Mouse (Mus musculus) G1E (cell line): ENCODE results near the gene Vash1. TPM values are rescaled to one million over a fixed set of nuclear protein-coding genes. Genes with fewer than 3 reads are reported as not detected.

Experiments
- ATAC-seq: 2 replicates; pipeline ENCODE4 v1.8.0; 2016; ENCODE audit warnings: mild to moderate bottlenecking; ENCODE audit not compliant: insufficient number of reproducible peaks, poor library complexity, low FRiP score, severe bottlenecking; ENCODE audit errors: extremely low read depth
- DNase-seq: peaks from one replicate; pipeline ENCODE4 v3.0.0; 2012; ENCODE audit warnings: low spot score
- H3K27me3 ChIP-seq: 2 replicates; pipeline ENCODE4 v1.6.1; 2012; ENCODE audit warnings: mild to moderate bottlenecking, low read length, inconsistent platforms; ENCODE audit not compliant: insufficient read depth
- H3K36me3 ChIP-seq: replicated peaks from 2 replicates; pipeline ENCODE3; 2012; ENCODE audit warnings: mild to moderate bottlenecking, inconsistent platforms
- H3K4me1 ChIP-seq: 2 replicates; pipeline ENCODE4 v1.6.1; 2012; ENCODE audit warnings: low read depth, low read length, inconsistent platforms, mixed read lengths; ENCODE audit not compliant: insufficient read depth
- H3K4me3 ChIP-seq: 2 replicates; pipeline ENCODE4 v1.5.1; 2012; ENCODE audit warnings: low read depth, mild to moderate bottlenecking, inconsistent platforms, low read length, moderate library complexity, mixed read lengths
- H3K9me3 ChIP-seq: replicated peaks from 2 replicates; pipeline ENCODE4 v1.6.1; 2012; ENCODE audit warnings: inconsistent platforms
- GATA1 ChIP-seq: IDR thresholded peaks from 2 replicates; pipeline ENCODE4 v1.6.1; 2012; ENCODE audit warnings: borderline replicate concordance, low read length, inconsistent platforms, mixed read lengths
- GATA2 ChIP-seq: IDR thresholded peaks from 2 replicates; pipeline ENCODE4 v1.6.1; 2012; ENCODE audit warnings: low read depth, low read length, inconsistent platforms, borderline replicate concordance
- polyA plus RNA-seq: library from polyadenylated mRNA; stranded (reverse); fragments of >175 nt; gene quantifications from 2 replicates; pipeline ENCODE4 v1.2.3, GENCODE M21; 2012
- total RNA-seq, 2 experiments: library from RNA; stranded (forward) in 1 of 2; stranded (reverse) in 1 of 2; fragments of 200-1000 nt in 1 of 2; fragments of >200 nt in 1 of 2; fragmentation: Nextera tagmentation in 1 of 2; gene quantifications; 2 replicates each; pipeline ENCODE4 v1.2.3; 2014 to 2017

Gene Vash1
- total and polyA plus RNA-seq, 3 experiments: not detected

DNA sequence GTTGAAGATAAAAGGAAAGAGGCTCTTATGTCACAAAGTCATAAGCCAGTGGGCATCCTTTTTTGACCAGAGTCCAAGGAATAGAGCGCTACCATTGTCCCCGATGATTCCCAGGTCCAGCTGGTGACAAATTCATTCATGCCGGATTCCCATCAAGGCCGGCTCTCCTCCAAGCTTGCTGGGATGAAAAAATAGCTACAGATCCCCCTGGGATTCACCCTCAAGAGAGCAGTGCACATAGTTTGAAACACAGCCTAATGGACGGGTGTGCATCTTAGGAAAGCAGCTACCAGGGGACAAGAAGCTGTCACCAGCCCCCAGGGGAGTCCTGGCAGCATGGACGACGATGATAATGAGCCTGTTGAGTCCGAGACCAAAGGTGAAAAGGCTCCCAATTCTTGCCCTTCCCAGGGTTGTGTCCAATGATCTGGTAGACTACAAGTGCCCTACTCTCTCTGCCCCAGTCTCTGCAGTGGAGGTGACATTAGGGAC lies 55.9 kb downstream of the Vash1 start, which contains the start of gene Lrrc74a:
TSS of gene Lrrc74a (plus strand) at position 51 of the 492 bp plus-strand sequence.
- Histone ChIP-seq H3K4me1 (peaks cover 3% of the 10 kb centered on the region; the same call in 1 of the 2 replicates), H3K4me3 (no peak within 1 kb of the TSS), H3K9me3 (no peaks in the 10 kb centered on the region), H3K27me3 (peaks cover 18% of the 10 kb centered on the region), H3K36me3 (no peaks in the 10 kb centered on the region)
- DNase-seq (no peak), ATAC-seq (no peak)
- TF ChIP-seq GATA2 (no peak), GATA1 (no peak)

Other genes with a start within 250 kb of the Vash1 start
- gene Angel1, start 47.8 kb downstream of the Vash1 start, total RNA-seq (2014; fragmentation: Nextera tagmentation): 8.5 and 9.1 TPM in 2 replicates
- gene Angel1, start 47.8 kb downstream of the Vash1 start, total RNA-seq (2017): 1.8 and 2.9 TPM in 2 replicates
- gene Angel1, start 47.8 kb downstream of the Vash1 start, polyA plus RNA-seq: 1.3 and 1.8 TPM in 2 replicates
- gene Lrrc74a, start 55.7 kb downstream of the Vash1 start, total RNA-seq (2014; fragmentation: Nextera tagmentation): not detected in 2 replicates
- gene Lrrc74a, start 55.7 kb downstream of the Vash1 start, total RNA-seq (2017): 0.05 TPM in 1 of 2 replicates, not detected in the other
- gene Lrrc74a, start 55.7 kb downstream of the Vash1 start, polyA plus RNA-seq: not detected in 2 replicates
- 8.4 and 10.0 TPM in 2 replicates for gene Irf2bpl, start 206.1 kb downstream of the Vash1 start, total RNA-seq (2014; fragmentation: Nextera tagmentation)
- gene Irf2bpl, start 206.1 kb downstream of the Vash1 start, total RNA-seq (2017): 8.5 and 11.0 TPM in 2 replicates
- 18.8 and 23.1 TPM in 2 replicates for gene Irf2bpl, start 206.1 kb downstream of the Vash1 start, polyA plus RNA-seq